Mouse (Mus musculus) heart, embryonic 13.5 days (tissue): ENCODE measurements around the gene Chmp1a. TPM values are rescaled to one million over a fixed set of nuclear protein-coding genes. Genes with fewer than 3 reads are reported as not detected.
"Not testable (repeated sequence)": the region's sequence is repeated elsewhere in the genome, so short reads cannot be mapped to it uniquely, and the experiment has no call there.

Experiments
- ATAC-seq: fragments of 200-750 bp; cut with Nextera tagmentation; 2 replicates; pipeline ENCODE4 v1.8.0; 2017; ENCODE audit warnings: moderate TSS enrichment; ENCODE audit not compliant: insufficient number of reproducible peaks, low FRiP score, low TSS enrichment; ENCODE audit errors: extremely low read depth
- H3K27ac ChIP-seq: fragments of 300-500 bp; sonication (generic); replicated peaks from 2 replicates; pipeline ENCODE4 v1.5.1; 2015; ENCODE audit warnings: moderate library complexity, mild to moderate bottlenecking, inconsistent platforms
- H3K27me3 ChIP-seq: fragments of 300-500 bp; sonication (generic); replicated peaks from 2 replicates; pipeline ENCODE4 v1.6.1; 2015; ENCODE audit warnings: mild to moderate bottlenecking, inconsistent platforms
- H3K36me3 ChIP-seq: fragments of 300-500 bp; sonication (generic); 2 replicates; pipeline ENCODE4 v1.6.1; 2015; ENCODE audit warnings: mild to moderate bottlenecking, inconsistent platforms
- H3K4me1 ChIP-seq: fragments of 300-500 bp; sonication (generic); 2 replicates; pipeline ENCODE4 v1.6.1; 2015; ENCODE audit warnings: inconsistent platforms
- H3K4me2 ChIP-seq: fragments of 300-500 bp; sonication (generic); 2 replicates; pipeline ENCODE4 v1.6.1; 2015; ENCODE audit warnings: inconsistent platforms, mild to moderate bottlenecking, moderate library complexity
- H3K4me3 ChIP-seq: fragments of 300-500 bp; sonication (generic); 2 replicates; pipeline ENCODE4 v1.5.1; 2015; ENCODE audit warnings: moderate library complexity, mild to moderate bottlenecking, inconsistent platforms
- H3K9ac ChIP-seq: fragments of 300-500 bp; sonication (generic); 2 replicates; pipeline ENCODE4 v1.6.1; 2015; ENCODE audit warnings: inconsistent platforms, mild to moderate bottlenecking, moderate library complexity
- H3K9me3 ChIP-seq: fragments of 300-500 bp; sonication (generic); 2 replicates; pipeline ENCODE4 v1.6.1; 2016; ENCODE audit warnings: inconsistent platforms
- WGBS: fragments of 180-500 bp; shearing (Covaris S2); methylation state at CpG from one replicate; pipeline ENCODE4 v1.1.7; 2015; ENCODE audit warnings: mixed read lengths; 5-methylcytosine and 5-hydroxymethylcytosine counted together
- polyA plus RNA-seq: library from polyadenylated mRNA; unstranded; fragments of >200 nt; fragmentation: Nextera tagmentation; extraction: Ambion mirVana; gene quantifications from 2 replicates; pipeline ENCODE4 v1.2.1, GENCODE M21; 2015

Gene Chmp1a
- 91.2 and 99.4 TPM in 2 replicates for polyA plus RNA-seq

DNA sequence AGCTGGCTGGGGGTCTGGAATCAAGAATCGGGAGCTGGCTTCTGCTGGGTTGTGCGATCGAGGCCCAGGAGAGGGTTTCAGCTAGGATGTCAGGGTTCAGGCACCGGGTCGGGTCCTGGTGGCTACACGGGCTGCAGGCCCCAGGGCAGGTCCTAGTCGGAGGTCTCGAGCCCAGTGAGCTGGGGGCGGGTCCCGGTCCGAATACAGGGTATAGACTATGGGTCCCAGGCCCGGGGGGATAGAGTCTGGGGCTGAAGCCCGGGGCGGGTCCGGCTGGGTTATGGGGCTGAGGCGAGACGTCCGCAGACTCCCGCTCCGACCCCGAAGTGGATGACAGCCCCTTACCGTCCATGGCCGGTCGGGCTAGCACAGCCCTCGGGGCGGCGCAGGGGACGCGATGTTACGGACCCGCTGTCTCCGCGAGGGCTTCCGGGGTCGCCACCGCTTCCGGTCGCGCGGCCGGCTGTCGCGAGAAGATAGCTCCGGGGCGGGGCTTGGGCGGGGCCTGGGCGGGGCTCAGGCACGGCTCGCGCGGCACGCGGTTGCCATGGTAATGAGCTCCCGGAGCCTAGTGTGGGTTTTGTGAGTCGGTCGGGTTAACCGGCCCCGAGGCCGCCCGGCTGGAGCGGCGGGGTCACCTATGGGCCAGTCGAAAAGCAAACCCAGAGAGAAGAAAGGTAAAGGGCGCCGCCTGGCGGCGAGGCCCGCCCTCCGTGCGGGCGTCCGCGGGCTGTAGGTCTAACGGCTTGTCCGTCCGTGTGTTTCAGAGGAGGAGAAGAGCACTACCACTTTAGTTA lies at the start of gene Chmp1a, which contains the start of gene Spata33:
Gene Chmp1a (minus strand): TSS at position 443 of the 797 bp plus-strand sequence.
Gene Spata33 (plus strand): TSS at position 512 of the 797 bp plus-strand sequence.
- WGBS = 1% methylated on average over 76 of the region's 76 CpGs
- Histone ChIP-seq H3K9me3 (no peaks in the 10 kb centered on the region), H3K36me3 (peaks cover 27% of the 10 kb centered on the region), H3K4me3 (peak within 1 kb of the TSS; percentile 99), H3K4me2 (peak within 1 kb of the TSS; percentile 97), H3K27me3 (no peaks in the 10 kb centered on the region), H3K4me1 (peaks cover 37% of the 10 kb centered on the region), H3K27ac (peak within 1 kb of the TSS; percentile 51), H3K9ac (peak within 1 kb of the TSS; percentile 93)
- peak; percentile 89 for ATAC-seq

DNA sequence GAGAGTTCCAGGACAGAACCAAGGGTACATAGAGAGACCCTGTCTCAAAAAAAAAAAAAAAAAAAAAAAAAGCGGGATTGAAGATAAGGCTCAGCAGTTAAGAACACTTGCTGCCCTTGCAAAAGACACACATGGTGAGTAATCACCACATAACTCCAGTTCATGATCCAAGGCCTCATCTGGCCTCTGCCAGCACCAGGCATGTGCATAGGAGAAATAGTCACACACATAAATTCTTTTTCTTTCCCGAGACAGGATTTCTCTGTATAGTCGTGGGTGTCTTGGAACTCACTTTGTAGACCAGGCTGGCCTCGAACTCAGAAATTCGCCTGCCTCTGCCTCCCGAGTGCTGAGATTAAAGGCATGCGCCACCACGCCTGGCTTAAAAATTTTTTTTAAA lies 45.0 kb upstream of the Chmp1a start:
- Histone ChIP-seq H3K36me3 (peaks cover 64% of the 10 kb centered on the region), H3K4me1 (peaks cover 24% of the 10 kb centered on the region)
- WGBS = 83% methylated on average over 8 of the region's 8 CpGs
- H3K27me3 ChIP-seq, H3K27ac ChIP-seq, H3K4me3 ChIP-seq, ATAC-seq, H3K9me3 ChIP-seq, H3K4me2 ChIP-seq, H3K9ac ChIP-seq: not testable (repeated sequence)

DNA sequence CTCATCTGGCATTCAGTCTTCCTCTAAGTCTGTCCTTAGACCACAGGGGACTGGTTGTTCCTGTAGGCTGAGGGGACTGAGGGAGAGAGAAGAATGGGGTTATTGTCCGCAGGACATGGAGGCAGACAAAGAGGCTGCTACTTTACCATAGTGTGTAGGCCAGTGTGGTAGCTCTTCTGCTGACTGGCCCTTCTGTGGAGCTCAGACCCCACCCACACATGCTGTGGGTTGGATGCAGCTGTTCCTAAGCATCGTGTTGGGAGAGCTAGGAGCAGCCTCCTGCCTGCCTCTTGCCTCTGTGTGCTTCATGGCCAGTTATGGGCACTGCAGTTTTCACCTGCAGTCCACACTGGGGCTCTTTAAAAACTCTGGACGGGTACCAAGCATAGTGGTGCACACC lies 44.6 kb upstream of the Chmp1a start:
- Histone ChIP-seq H3K27me3 (no peaks in the 10 kb centered on the region), H3K27ac (no peak overlapping the region), H3K4me3 (no peak overlapping the region), H3K36me3 (peaks cover 60% of the 10 kb centered on the region), H3K4me1 (peaks cover 27% of the 10 kb centered on the region), H3K9ac (no peak overlapping the region), H3K9me3 (no peaks in the 10 kb centered on the region), H3K4me2 (no peak overlapping the region)
- no peak for ATAC-seq
- 84% methylated on average over 3 of the region's 3 CpGs for WGBS

GRCm38 (mm10) chr8:123255170-123255569 lies 42.6 kb upstream of the Chmp1a start:
- peaks cover 64% of the 10 kb centered on the region for H3K36me3 ChIP-seq
- H3K27me3 ChIP-seq = no peaks in the 10 kb centered on the region
- no peaks in the 10 kb centered on the region for H3K9me3 ChIP-seq
- no peak for ATAC-seq
- H3K9ac ChIP-seq = peak overlapping the region; percentile 98
- peak overlapping the region; percentile 88 for H3K4me3 ChIP-seq
- H3K4me2 ChIP-seq = peak overlapping the region; percentile 96
- 63% methylated on average over 6 of the region's 6 CpGs for WGBS
- no peak overlapping the region for H3K27ac ChIP-seq
- peaks cover 27% of the 10 kb centered on the region for H3K4me1 ChIP-seq

GRCm38 (mm10) chr8:123254099-123254885 lies 41.7 kb upstream of the Chmp1a start, which contains the start of the genes Zfp276 and Vps9d1:
TSS of gene Zfp276 (plus strand) at chr8:123254195.
TSS of gene Vps9d1 (minus strand) at chr8:123254348.
- H3K4me3 ChIP-seq = peak within 1 kb of the TSS; percentile 88
- ATAC-seq = peak; percentile 88
- WGBS = under 1% methylated on average over 79 of the region's 99 CpGs
- H3K4me2 ChIP-seq = peak within 1 kb of the TSS; percentile 96
- H3K4me1 ChIP-seq = peaks cover 27% of the 10 kb centered on the region
- peak within 1 kb of the TSS; percentile 98 for H3K9ac ChIP-seq
- no peaks in the 10 kb centered on the region for H3K27me3 ChIP-seq
- no peaks in the 10 kb centered on the region for H3K9me3 ChIP-seq
- peaks cover 64% of the 10 kb centered on the region for H3K36me3 ChIP-seq
- H3K27ac ChIP-seq = peak within 1 kb of the TSS; percentile 90

DNA sequence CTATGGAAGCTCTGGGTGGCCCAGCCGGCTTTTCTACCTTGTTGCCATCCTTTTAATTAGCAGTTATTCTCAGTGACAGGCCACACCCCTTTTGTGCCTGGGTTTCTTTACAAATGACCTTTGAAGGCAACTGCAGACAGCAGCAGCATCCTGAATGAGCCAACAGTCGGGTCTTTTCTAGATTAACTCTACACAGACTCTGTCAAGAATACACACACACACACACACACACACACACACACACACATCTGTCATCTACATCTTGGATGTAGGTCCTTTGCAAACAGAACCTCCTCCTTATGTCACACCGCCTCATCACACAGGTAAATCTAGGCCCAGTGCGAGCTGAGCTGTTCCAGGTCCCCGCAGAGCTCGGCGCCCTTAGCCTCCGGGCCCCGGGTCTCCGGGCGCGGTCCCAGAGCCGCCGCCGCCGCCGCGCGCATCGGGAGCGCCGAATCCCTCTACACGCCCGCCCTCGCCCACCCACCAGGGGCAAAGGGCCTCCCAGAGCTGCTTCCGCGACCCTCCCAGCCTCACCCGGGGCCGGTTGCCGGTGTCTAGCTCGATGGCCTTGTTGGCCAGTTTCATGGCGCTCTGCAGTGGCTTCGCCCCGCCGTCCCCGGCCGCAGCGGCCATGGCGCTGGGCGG lies 41.0 kb upstream of the Chmp1a start:
- peaks cover 64% of the 10 kb centered on the region for H3K36me3 ChIP-seq
- H3K27me3 ChIP-seq = no peaks in the 10 kb centered on the region
- peak; percentile 6; the same call in 1 of the 2 replicates for ATAC-seq
- peak overlapping the region; percentile 90 for H3K27ac ChIP-seq
- WGBS = under 1% methylated on average over 30 of the region's 40 CpGs
- H3K9me3 ChIP-seq = no peaks in the 10 kb centered on the region
- H3K4me3 ChIP-seq = peak overlapping the region; percentile 88
- peak overlapping the region; percentile 96 for H3K4me2 ChIP-seq
- H3K4me1 ChIP-seq = peaks cover 27% of the 10 kb centered on the region
- H3K9ac ChIP-seq = peak overlapping the region; percentile 98

DNA sequence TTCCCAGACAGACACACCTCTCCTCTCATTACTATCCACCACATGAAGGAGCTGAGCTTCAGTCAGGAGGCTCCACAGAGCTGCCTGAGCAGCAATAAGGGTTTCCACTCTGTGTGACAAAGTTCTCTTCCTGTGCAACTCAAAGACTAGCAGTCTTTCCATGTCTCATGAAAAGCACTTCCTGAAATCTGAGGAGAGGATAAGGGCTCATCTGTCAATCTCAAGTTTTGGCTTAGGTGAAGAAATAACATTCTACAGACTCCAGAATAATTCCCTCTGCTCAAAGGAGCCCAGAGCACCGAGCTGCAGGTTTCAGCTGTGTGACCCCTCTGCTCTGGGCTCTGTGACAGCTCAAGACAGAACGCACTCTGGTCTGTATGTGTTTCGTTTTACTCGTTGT lies 40.4 kb upstream of the Chmp1a start:
- Histone ChIP-seq H3K9ac (peak overlapping the region; percentile 98), H3K4me2 (peak overlapping the region; percentile 96), H3K27ac (peak overlapping the region; percentile 90; the same call in 1 of the 2 replicates), H3K9me3 (no peaks in the 10 kb centered on the region), H3K36me3 (peaks cover 64% of the 10 kb centered on the region), H3K27me3 (no peaks in the 10 kb centered on the region), H3K4me1 (peaks cover 27% of the 10 kb centered on the region), H3K4me3 (peak overlapping the region; percentile 88)
- no peak for ATAC-seq
- 48% methylated on average over 4 of the region's 4 CpGs for WGBS

DNA sequence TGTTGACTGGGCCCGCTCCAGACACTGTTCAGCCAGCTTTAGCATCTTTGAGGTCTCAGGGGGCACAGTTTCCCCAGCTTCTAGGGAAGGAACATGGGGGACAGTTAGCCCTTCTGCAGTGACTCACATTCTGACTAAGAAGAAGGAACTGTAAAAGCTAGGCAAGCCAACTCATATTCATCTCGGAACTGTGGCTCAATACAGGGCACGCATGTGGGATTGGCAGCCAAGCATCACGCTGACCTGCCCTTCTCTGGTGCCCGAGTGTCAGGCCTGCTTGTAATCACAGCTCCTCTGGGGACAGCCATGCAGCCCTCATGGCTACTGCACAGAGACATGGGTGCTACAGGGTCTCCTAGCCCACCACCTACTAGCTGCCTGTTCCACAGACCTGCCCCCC lies 38.4 kb upstream of the Chmp1a start:
- WGBS = 89% methylated on average over 5 of the region's 5 CpGs
- H3K9me3 ChIP-seq = no peaks in the 10 kb centered on the region
- peaks cover 24% of the 10 kb centered on the region for H3K4me1 ChIP-seq
- H3K27me3 ChIP-seq = no peaks in the 10 kb centered on the region
- no peak for ATAC-seq
- H3K36me3 ChIP-seq = peaks cover 64% of the 10 kb centered on the region
- H3K4me2 ChIP-seq = no peak overlapping the region
- H3K9ac ChIP-seq = no peak overlapping the region
- no peak overlapping the region for H3K4me3 ChIP-seq
- no peak overlapping the region for H3K27ac ChIP-seq

GRCm38 (mm10) chr8:123248596-123248995 lies 36.0 kb upstream of the Chmp1a start:
- H3K27ac ChIP-seq = no peak overlapping the region
- H3K4me1 ChIP-seq = peaks cover 12% of the 10 kb centered on the region
- 91% methylated on average over 8 of the region's 8 CpGs for WGBS
- H3K27me3 ChIP-seq = no peaks in the 10 kb centered on the region
- no peak overlapping the region for H3K4me2 ChIP-seq
- H3K9ac ChIP-seq = no peak overlapping the region
- peaks cover 83% of the 10 kb centered on the region for H3K36me3 ChIP-seq
- H3K9me3 ChIP-seq = no peaks in the 10 kb centered on the region
- no peak for ATAC-seq
- no peak overlapping the region for H3K4me3 ChIP-seq

DNA sequence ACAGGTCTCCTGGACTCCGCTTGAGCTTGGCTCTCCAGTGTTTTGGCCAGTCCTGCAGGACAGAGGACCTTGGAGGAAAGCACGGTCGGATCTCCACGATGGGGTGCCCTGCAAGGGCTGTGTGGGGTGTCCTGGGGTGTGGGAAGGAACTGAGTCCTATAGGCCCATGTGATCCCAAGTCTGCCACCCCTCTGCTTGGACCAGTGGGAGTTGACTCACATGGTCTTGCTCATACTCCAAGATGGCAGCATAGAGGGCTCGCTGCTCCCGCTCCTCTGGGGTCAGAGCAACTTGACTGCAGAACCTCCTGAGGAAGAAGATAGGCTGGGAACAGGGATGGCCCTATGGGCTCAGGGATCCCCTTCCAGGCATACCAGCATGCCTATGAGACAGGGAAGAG lies 35.2 kb upstream of the Chmp1a start:
- Histone ChIP-seq H3K4me1 (peaks cover 5% of the 10 kb centered on the region), H3K4me3 (no peak overlapping the region), H3K36me3 (peaks cover 91% of the 10 kb centered on the region), H3K4me2 (no peak overlapping the region), H3K9me3 (no peaks in the 10 kb centered on the region), H3K27ac (no peak overlapping the region), H3K9ac (no peak overlapping the region), H3K27me3 (no peaks in the 10 kb centered on the region)
- WGBS = over 99% methylated on average over 6 of the region's 6 CpGs
- ATAC-seq = no peak

- Histone ChIP-seq H3K27ac (no peak overlapping the region), H3K4me1 (no peaks in the 10 kb centered on the region), H3K27me3 (no peaks in the 10 kb centered on the region), H3K9me3 (no peaks in the 10 kb centered on the region), H3K4me3 (no peak overlapping the region), H3K4me2 (no peak overlapping the region), H3K36me3 (peaks cover 89% of the 10 kb centered on the region), H3K9ac (no peak overlapping the region)
- 79% methylated on average over 12 of the region's 12 CpGs for WGBS
- ATAC-seq = no peak
Measured at GRCm38 (mm10) chr8:123245543-123245942, 33.0 kb upstream of the Chmp1a start.
